Mouse (Mus musculus): Measurements from ENCODE around the gene Nxpe2.

The Nxpe2 gene

DNA sequence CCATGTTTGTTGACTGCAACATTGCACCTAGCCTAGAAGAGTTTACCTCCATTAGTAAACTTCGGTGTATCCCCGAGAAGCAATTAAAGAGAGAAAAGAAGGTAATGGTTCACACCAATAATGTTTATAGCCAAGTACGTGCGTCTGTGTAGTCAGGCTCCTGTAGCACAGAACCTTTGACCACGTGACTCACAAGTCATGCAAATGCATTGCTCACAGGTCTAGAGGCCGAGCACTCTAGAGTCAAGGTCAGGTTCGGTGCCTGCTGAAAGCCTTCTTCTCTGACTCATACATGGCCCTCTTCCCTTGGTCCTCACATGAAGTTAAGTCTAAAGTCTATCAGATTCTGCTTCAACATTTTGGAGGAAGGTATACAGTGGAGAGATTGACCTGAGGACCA is 54.3 kb downstream of the Nxpe2 start:
- no peak for DNase-seq (ENCODE audit: low read depth, low spot score)

DNA sequence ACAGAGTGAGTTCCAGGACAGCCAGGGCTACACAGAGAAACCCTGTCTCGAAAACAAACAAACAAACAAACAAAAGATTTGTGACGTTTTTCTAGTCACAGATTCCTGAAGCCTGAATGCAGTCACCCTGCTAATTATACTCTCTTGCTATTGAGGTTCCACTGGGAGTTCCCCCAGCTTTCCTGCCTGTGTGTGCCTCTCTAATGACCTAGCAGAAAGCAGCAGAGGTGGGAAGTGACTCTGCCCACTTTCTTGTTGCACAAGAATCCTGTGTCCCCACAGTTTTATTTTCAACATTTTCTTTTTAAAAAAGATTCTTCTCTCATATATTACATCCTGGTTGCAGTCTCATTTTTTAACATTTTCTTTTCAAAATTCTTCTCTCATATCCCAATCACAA is 58.5 kb downstream of the Nxpe2 start:
- DNase-seq (ENCODE audit: low read depth, low spot score): no peak

GRCm38 (mm10) chr9:48290281-48290680 is 63.0 kb downstream of the Nxpe2 start:
- no peak for DNase-seq (ENCODE audit: low read depth, low spot score)

DNA sequence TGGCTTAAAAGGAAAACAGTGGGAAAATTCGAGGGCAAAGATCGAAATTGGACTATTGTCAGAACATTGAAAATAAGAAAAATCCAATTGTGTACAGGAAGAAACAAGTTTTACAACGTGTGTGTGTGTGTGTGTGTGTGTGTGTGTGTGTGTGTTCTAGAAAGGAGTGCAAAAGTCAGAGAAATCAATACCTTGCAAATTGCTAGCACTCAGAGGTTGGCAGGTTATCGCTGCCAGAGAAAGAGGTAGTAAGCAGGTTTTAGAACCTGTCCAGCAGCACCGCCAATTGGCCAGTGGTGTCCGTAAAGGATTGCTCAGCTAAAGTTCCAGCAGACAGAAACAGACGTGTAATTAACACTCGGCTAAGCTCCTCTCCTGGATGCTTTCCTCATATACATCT is 69.0 kb downstream of the Nxpe2 start:
- DNase-seq (ENCODE audit: low read depth, low spot score): no peak

GRCm38 (mm10) chr9:48276831-48277230 is 76.4 kb downstream of the Nxpe2 start:
- peak; percentile 20 for DNase-seq (ENCODE audit: low read depth, low spot score)

Data from brain, adult 2 months (tissue).